Mouse (Mus musculus) cerebellum, adult 2 months (tissue): ENCODE data around the gene Rps11.
A peak's percentile ranks its signal among the peaks of the same experiment; 100 is the strongest.

Experiments
- CTCF ChIP-seq: fragments of 200-500 bp; IDR thresholded peaks from 2 replicates; pipeline ENCODE4 v1.5.1; 2011; ENCODE audit warnings: low read depth, mild to moderate bottlenecking, control low read depth, low read length, moderate library complexity, borderline replicate concordance; ENCODE audit not compliant: insufficient read depth
- POLR2A ChIP-seq: fragments of 200-500 bp; IDR thresholded peaks from 2 replicates; pipeline ENCODE4 v1.6.1; 2011; ENCODE audit warnings: low read length, control low read depth, borderline replicate concordance; ENCODE audit not compliant: insufficient read depth

GRCm38 (mm10) chr7:45164833-45165232, 40.6 kb upstream of the Rps11 start:
- TF ChIP-seq POLR2A, result peak; percentile 43; the same call in 1 of the 2 replicates
- no peak for TF ChIP-seq CTCF
